Mouse (Mus musculus) adrenal gland, adult (tissue): ENCODE measurements around the gene Lysmd3.
"Not testable (repeated sequence)": the region's sequence is repeated elsewhere in the genome, so short reads cannot be mapped to it uniquely, and the experiment has no call there.

Experiments used
- DNase-seq, 2 experiments: peaks; one replicate each; pipeline ENCODE4 v3.0.0; 2022 to 2023; ENCODE audit warnings: low spot score in 1 of 2; ENCODE audit not compliant: inconsistent age in 2 of 2

The Lysmd3 gene

DNA sequence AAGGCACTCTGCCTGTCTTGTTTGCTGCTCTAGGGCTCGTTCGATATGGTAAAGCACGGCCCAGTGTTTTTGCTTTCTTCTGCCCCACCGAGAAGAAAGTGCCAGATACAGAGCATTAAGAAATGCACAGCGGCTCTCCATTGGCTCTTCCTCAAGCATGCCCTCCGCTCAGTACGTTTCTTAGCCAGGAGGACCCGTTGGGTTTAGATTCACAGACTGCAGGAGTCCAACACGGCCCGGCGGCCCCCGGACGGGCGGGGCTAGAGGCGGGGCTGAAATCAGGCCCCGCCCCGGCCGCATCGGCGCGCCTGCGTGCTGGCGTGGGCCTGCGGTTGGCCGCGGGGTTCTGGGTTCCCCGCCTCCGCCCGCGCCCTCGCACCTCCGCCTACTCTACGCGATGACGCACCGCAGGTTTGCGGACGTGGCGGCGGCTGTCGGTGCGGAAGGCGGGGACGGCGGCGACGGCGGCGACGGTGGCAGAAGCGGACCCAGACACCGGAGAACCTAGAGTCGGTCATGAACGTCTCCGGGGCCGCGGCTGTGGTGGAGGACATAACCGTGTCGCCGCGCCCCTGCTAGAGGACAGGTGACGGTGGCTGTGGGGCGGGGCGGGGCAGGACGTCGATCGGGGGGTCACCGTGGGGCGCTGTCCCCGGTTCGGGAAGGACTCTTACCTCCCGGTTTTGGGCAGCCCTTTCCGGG is at the start of gene Lysmd3:
TSS of gene Lysmd3 (plus strand) at position 313 of the 702 bp plus-strand sequence.
- peak; percentile 94 to 98 for DNase-seq

DNA sequence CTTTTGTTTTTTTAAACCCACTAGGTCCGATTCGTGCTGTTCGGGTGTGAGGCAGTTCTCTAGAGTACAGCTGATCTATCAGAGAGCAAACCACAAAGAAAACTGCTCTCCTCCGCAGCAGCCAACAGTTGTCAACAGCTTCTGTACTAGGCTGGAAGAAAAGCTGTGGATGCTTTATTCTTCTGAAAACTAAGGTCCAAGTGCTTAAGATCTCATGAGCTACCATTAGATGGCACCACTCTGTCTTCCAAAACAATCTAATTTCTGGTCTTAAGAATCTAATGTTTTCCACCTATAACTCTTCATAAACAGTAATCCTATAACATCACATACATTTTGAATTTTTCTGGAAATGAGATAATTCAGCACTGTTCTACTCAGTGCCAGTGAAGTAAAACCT is 47.1 kb upstream of the Lysmd3 start:
- no peak for DNase-seq

DNA sequence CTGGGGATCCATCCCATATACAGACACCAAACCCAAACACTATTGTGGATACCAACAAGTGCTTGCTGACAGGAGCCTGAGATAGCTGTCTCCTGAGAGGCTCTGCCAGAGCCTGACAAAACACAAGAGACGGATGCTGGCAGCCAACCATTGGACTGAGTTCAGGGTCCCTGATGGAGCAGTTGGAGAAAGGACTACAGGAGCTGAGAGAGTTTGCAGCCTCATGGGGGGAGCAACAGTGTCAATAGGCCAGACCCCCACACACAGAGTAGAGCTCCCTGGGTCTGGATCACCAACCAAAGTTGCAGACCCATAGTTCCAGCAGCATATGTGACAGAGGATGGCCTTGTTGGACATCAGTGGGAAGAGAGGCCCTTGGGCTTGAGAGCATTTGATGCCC is 29.6 kb upstream of the Lysmd3 start:
- not testable (repeated sequence) for DNase-seq

DNA sequence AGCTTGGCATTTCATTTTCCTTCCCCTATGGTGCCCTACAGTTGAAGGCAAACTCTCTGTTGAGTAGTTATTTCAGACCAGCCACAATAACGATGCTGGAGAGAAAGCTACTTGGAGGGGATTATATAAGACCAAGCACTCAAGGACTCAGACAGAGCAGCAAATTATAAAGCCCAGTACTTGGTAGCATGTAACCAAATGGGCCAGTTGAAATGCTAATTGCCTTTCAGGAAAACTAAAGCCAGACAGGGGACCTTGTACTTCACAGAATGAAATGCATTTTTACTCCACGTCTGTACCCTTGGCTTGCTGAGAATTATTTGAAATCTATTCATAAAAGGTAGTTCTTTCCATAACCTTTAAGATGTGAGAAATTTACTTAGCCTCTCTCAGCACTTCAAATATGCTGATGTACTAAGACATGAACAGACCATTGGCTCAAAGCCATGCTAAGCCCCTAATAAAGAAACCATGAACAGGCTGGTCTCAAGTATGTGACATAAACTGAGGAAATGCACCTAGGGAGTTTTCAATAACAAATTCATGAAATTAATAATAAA is 28.8 kb upstream of the Lysmd3 start:
- no peak for DNase-seq

DNA sequence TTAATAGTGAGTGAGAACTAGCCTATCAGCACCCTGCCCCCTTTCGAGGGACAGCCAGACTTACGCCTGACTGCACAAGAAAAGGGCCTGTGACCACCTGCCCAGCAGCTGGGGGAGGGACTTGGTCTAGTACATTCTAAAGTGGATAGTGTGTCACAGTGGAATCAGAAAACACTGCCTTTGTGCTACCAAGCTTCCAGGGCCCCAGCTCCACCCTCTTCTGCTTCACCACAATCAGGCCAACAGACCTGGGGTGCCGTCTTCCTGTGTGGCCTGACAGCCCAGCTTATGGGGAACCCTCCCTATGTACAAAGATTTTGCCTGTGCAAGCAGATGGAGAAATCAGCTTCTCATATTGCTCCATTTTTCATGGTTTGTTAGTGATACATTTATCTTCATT is 28.1 kb upstream of the Lysmd3 start:
- no peak for DNase-seq

DNA sequence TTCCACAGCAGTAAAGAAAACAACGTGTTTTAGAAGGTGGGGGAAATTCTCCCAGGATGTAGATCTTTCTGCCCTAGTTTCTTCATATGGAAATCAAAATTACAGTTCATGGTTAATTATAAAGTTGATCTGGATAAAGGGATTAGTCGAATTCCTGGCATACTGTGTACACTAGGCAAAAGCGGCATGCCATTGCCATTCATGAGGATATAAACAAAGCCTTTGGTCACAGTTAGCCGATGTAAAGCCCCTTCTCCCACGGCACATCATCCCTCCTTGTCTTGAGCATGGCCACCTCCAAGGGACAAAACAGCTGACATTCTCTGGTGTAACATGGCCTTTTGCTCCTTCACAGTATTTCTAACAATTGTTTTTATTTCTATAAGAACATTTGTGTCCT is 26.9 kb upstream of the Lysmd3 start:
- DNase-seq: no peak

DNA sequence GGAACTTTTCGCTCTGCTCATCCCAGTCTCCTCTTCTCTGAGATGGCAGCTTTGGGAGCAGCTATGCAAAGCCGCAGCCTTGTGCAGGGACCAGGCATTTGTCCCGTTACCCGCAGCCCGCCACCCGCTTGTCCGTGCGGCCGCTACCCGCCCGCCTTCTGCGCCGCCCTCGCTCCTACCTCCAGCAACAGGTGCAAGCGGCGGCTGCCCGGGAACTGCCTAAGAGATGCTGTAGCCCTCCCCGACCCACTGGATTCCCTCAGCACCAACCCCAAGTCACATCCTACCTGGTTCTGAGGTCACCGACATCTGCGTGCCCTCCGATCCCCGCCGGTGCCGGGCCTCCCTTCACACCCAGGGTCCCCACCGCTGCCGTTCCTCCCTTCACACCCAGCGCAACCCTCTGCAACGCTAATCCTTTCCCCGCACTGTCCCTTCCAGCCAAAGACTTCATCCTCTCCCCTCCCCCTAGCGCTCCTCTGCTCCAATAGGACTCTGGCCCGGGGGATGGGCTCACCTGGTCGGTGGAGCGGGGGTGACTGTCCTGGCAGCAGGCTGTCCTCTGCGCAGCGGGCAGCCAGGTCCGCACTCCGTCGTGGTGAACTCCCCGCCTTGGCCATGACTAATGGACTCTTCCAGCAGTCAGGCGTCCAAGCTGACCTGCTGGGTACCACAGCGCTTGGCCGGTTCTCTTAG is 24.6 kb upstream of the Lysmd3 start, which contains the start of gene Adgrv1:
TSS of gene Adgrv1 (minus strand) at position 435 of the 696 bp plus-strand sequence.
- DNase-seq: peak; percentile 87

DNA sequence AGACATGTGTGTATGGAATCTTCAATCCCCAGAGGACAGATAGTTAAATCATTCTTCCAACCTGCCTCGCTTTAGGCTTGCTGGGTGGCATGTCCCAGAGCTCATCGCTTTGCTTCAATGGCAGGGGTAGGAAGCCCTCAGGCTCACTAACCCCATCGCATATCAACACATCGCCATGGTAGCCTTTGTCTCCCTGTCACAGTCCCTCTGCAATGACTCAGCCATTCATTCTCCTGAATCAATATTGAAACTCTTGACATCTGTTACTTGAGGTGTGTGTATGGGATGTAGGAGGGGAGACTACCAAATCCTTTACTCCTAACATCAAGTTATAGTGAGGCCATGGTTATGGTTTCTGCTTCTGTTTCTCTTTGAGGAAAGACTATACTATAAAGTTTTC is 17.8 kb upstream of the Lysmd3 start:
- DNase-seq: no peak

DNA sequence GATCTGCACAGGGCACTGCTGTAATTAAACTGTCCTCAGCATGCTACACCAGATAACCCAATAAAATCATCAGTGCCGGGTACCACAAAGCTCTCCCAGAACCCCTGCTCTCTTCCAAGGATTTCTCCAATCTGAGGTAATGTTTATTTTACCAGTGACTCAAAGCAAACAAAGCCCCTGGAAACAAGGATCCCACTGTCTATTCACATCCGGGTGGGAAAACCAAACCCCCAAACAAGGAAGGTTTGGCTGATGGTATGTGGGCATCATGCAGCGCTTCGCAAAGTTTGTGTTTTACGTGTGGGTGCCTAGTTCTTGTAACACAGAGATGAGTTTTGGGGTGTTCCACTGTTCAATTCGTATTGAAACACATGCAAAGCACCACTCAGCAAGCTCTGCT is 16.6 kb upstream of the Lysmd3 start:
- peak in 1 of 2 experiments; percentile 23 for DNase-seq

DNA sequence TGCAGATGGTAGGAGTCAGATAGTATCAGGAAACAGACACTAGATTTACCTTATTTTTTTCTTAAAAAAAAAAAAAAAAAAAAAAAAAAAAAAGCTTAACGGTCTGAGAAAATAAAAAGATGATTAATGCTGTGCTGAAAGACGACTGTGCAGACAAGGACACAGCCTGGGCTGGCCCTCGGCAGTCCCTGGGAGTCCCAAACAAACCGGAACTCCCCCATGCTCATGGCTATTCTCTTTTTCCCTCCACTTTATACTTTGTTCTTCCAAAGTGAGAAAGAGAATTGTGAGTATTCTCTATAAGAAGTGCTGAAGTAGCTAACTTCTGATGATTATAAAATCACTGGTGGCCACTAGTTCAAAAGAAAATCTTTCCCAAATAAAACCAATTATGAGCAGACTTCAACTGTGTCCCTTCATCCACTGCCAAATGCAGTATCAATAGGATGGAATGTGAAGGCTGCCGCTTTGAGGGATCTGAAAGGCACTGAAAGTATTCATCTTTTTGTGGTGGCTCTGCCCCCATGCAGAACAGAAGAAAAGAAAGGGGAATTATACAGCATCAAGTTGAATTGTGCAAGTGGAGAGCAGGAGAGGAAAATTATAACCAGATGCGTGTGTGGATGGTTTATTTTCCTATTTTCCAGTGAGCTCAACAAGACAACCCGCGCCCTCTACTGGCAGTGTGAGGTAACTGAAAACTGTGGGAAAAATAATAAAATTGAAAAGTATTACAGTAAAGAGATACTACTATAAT is 16.0 kb upstream of the Lysmd3 start:
- DNase-seq: peak; percentile 36 to 83

DNA sequence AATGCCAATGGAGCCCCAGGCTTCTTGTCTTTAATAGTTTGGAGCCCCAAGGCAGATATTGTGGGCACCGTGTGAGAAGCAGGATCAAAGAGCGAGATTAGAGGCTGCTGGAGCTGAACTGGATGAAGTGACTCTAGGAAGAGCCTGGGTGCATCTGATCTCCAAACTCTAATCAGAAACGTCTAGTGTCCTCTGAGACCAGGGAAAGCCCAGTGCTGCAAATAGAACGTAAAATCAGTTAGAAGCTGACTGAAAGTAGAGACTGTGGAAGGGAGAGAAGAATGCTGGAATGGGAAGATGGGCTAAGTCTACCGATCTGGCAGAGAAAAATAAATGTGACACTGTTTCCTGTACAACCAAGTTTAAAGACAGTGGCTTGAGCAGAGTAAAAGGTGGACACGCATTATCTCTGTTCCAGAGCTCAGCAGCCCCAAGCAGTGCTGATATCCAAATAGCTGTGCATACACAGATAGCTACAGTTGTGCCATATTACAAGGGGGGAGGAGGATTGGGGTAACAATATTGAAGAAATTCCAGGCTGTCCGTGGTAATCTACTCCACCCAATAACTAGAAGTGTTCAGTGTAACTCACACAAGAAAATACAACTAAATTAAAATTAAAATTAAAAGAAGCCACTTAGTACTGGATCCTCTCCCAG is 14.8 kb upstream of the Lysmd3 start:
- no peak for DNase-seq

DNA sequence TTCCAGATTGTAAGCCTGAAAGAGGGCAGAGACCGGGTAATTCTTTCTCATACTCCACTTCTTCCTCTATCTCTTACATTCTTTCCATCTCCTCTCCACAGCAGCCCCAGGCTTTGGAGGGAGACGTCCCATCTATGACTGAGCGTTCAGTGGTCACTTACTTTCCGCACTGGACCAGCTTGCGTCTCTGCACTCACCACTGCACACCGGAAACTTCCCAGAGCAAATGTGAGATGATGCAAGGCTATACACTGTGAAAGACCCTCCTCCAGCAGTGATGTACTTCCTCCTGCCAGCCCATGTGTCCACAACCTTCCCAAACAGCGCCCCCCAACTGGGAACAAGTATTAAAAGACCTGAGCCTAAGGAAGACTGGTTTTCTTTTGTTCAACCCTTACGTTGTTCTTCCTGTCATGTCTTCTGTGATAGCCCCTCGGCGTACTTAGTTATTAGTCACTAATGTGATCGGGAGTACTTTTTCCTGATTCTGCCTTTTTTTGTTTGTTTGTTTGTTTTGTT is 13.4 kb upstream of the Lysmd3 start:
- no peak for DNase-seq

DNA sequence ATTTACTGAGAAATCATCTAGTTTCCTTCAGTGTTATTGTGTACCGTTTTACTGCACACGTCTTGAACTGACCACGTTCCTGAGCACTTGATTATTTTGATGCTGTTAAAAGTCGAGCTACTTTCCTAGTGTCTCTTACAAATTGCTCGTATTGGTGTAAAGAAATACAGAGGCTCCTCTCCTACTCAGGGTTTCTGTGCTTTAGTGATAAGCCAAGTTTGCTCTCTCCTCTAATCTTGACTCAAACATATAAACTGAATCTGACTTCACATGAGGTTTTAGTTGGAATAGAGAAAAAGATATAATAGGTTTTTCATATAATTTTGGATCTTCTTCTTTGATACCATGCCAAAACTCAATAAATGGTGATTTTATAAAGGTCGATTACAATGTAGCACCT is 11.1 kb upstream of the Lysmd3 start:
- no peak for DNase-seq

DNA sequence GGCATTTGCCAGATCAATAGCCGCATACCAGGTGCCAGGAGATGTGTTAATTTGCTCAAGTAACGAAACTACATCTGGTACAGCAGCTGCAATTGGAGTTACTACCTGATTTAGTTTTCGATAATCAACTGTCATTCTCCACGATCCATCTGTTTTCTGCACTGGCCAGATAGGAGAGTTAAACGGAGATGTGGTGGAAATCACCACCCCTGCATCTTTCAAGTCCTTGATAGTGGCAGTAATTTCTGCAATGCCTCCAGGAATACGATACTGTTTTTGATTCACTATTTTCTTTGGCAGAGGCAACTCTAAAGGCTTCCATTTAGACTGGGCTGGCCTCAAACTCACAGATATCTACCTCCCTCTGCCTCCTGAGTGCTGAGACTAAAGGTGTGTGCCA is 7.1 kb upstream of the Lysmd3 start:
- not testable (repeated sequence) for DNase-seq

DNA sequence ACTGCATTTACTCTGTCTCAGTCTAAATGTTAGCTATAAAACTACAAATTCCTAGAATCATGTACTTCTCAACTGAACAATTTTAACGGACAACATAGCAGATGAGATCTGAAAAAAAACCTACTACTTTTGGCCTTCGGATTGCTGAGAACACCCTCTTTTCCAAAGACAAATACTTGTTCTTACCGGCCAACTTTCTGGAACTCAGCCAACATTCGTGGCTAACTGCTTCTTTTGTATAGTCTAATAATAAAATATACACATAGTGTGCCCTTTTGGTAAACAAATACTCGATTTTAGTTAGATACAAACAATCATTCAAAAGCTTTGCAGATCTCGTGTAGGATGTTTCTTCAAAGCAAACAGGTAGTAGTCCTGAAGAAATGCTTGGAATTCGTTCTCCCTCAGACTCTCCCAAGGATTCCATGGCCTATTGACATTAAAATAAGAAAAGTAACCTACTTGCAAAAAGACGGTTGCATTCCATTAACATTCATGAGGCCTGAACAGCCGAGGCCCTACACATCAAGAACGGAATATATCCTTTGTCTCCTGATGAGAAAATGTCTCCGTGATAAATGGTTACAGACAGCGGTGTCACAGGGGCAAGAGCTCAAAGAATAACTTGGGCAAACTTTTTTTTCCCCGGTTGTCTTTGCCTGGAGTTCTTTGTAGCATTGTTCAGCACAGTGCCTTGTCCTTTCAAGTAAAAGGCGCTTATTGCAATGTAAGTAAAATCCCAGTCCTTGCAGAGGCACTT is 1.2 kb upstream of the Lysmd3 start:
- peak in 1 of 2 experiments; percentile 67 for DNase-seq

DNA sequence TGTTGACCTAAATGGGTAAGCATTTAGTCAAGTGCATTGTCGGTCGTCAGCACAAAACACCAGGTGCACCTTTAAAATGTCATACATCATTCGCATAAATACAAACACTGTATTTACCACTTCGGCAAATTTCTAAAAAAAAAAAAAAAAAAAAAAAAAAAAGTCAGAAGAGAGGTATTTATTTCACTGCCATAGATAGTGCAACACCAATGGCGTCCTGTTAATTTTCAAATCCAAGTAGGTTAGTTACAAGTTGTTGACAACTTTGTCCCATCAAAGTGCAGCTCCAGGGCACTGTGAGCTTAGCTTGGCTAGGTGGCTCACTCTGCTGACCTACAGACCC is 484 bp upstream of the Lysmd3 start:
- no peak for DNase-seq

DNA sequence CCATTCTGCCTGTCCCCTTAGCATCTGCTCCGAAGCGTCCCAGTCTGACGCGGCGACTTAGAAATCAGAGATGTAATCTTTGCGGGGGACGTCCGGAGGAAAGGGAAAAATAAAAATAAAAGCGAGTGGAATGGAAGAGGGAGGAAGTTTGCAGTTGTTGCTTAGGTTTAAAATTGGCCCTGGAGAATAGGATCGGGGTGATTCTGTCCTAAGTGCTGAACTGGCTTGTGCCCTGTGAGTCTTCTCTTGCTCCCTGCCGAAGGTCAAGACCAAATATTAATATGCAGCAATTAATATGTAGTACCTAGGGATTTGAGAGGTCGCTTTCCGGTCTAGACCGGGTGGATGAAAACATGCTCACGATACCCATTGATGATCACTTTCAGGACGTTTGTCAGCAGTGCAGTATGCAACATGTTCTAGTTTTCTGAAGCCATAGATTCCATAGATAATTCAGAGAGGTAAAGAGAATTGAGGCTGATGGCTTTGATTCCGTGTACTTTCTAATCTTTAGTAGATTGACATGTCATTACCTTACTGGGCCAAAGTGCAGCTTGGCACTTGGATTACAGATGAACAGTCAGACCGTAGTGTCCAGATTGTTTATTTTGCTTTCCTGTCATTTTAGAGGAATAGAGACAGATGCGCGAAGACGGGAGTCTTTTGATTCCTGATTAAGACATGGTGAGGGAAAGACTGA is 740 bp downstream of the Lysmd3 start:
- DNase-seq: no peak

DNA sequence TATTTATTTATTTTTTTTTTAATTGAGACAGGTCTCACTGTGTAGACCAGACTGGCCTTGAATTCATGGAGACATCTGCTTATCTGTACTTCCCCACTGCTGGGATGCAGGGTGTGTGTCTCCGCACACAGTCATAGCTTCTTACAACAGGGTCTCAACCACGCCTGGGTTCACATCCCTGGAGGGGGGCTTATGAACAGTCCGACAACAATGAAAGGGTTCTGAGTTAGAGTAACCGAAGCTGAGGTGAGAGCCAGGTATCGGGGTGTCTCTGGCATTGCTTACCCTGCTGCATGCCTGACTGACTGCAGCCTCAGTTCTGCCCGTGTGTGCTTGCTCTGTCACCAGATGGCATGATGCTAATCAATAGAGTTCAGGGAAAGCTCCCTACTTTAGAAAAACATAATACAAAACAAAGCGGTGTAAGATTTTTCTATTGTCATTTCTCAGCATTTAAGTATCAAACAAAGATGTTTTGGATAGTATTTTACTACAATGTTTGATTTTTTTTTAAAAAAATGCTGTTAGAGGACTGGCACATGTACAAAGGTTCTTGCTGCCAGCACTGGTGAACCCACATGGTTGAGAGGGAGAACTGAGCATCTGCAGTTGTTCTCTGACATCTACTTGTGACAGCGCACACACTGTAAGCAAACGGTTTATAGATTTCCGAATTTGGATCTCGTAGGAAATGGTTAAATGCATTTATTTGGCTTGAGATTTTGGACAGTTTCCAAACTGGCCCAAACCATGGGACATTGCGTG is 6.3 kb downstream of the Lysmd3 start:
- no peak for DNase-seq

DNA sequence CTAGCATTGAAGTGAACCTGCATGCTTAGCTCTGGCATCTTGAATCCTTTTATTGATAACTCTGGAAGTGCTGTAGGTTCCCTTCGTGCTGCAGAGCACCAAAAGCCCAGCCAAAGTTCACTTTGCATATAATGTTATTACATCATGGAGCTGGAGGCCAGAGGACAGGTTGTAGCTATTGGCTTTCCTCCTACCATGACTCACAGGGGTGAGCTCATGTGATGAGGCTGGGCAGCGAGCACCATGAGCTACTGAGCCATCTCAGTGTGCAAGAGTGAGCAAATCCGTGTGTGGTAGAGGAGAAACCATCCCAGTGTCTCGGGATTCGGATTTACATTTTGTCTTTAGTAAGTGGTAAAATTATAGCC is 6.9 kb downstream of the Lysmd3 start:
- peak; percentile 64 to 73 for DNase-seq
